22 mouse cellular contexts compared by ENCODE assay signal in genomic region chr2:134036359-134036874, GRCm38 (mm10).
DNase-seq lines count a peak whose midpoint lies in the region; ATAC-seq and TF ChIP-seq lines count a peak whose summit lies in the region.
"Had no signal": no experiment of that assay in that cellular context is flagged by ENCODE, and none has a peak within 500 bp of the region (broad histone marks: within the 10 kb centered on the region; RNA-seq: fewer than 3 reads in every experiment).

No protein-coding gene starts in this region.

- TF ChIP-seq POLR2A in lung, adult 2 months (IDR thresholded peaks at IDR 0.05; ENCODE audit: borderline replicate concordance, extremely low read depth, low read depth, low read length), result no peak

- peak; percentile 89; the same call in 1 of the 2 replicates for ATAC-seq in lung, embryonic 14.5 days (ENCODE audit: insufficient read depth)
- ATAC-seq in midbrain, embryonic 12.5 days (ENCODE audit: low FRiP score, low read depth), result peak; percentile 71
- ATAC-seq in midbrain, embryonic 15.5 days (replicated peaks), result no peak
- ATAC-seq: inflammation-experienced regulatory T-cells, adult 6 months; liver, embryonic 12.5 days had no signal

- no peaks in the 10 kb centered on the region for H3K9me3 ChIP-seq in lung, embryonic 14.5 days (ENCODE audit: low read depth, low read length)
- H3K9me3 ChIP-seq in midbrain, embryonic 12.5 days, result no peaks in the 10 kb centered on the region
- H3K9me3 ChIP-seq in midbrain, embryonic 15.5 days, result no peaks in the 10 kb centered on the region
- H3K9me3 ChIP-seq: limb, embryonic 13.5 days; liver, embryonic 12.5 days; neural tube, embryonic 12.5 days had no signal

- WGBS in lung, embryonic 14.5 days, result 36% methylated on average over 6 of the region's 6 CpGs
- 60% methylated on average over 6 of the region's 6 CpGs for whole genome bisulfite sequencing in lung, adult 2 months
- 34% methylated on average over 6 of the region's 6 CpGs for WGBS in midbrain, embryonic 12.5 days
- WGBS in midbrain, embryonic 15.5 days, result 46% methylated on average over 6 of the region's 6 CpGs

- intact Hi-C loops in gastrocnemius, adult 2 months (cut with DNase I), result no loop called here

- H3K36me3 ChIP-seq in lung, embryonic 14.5 days (ENCODE audit: insufficient read depth), result no peaks in the 10 kb centered on the region
- H3K36me3 ChIP-seq in midbrain, embryonic 12.5 days, result no peaks in the 10 kb centered on the region
- H3K36me3 ChIP-seq in midbrain, embryonic 15.5 days (replicated peaks), result no peaks in the 10 kb centered on the region
- H3K36me3 ChIP-seq: limb, embryonic 13.5 days; liver, embryonic 12.5 days; neural tube, embryonic 12.5 days had no signal

- H3K4me2 ChIP-seq in lung, embryonic 14.5 days, result no peak overlapping the region
- no peak overlapping the region for H3K4me2 ChIP-seq in midbrain, embryonic 12.5 days (replicated peaks)
- no peak overlapping the region for H3K4me2 ChIP-seq in midbrain, embryonic 15.5 days
- H3K4me2 ChIP-seq: hindbrain, embryonic 14.5 days; limb, embryonic 13.5 days; liver, embryonic 12.5 days; neural tube, embryonic 12.5 days had no signal

- H3K9ac ChIP-seq in lung, embryonic 14.5 days, result no peak overlapping the region
- H3K9ac ChIP-seq in midbrain, embryonic 12.5 days (replicated peaks), result no peak overlapping the region
- H3K9ac ChIP-seq in midbrain, embryonic 15.5 days, result no peak overlapping the region
- H3K9ac ChIP-seq: hindbrain, embryonic 14.5 days; limb, embryonic 13.5 days; liver, embryonic 12.5 days; neural tube, embryonic 12.5 days had no signal

- TF ChIP-seq CTCF in lung, embryonic 14.5 days (IDR thresholded peaks at IDR 0.05; ENCODE audit: low read depth), result no peak
- no peak for TF ChIP-seq CTCF in lung, adult 2 months (IDR thresholded peaks at IDR 0.05; ENCODE audit: insufficient read depth, low read length)
- TF ChIP-seq CTCF in gastrocnemius, adult 2 months (IDR thresholded peaks at IDR 0.05), result no peak

- H3K4me3 ChIP-seq in lung, embryonic 14.5 days (ENCODE audit: low read depth, low read length), result no peak overlapping the region
- no peak overlapping the region for H3K4me3 ChIP-seq in lung, adult 2 months (replicated peaks; ENCODE audit: extremely low read depth, low read depth, low read length)
- H3K4me3 ChIP-seq in midbrain, embryonic 12.5 days, result no peak overlapping the region
- H3K4me3 ChIP-seq in midbrain, embryonic 15.5 days, result no peak overlapping the region
- no peak overlapping the region for H3K4me3 ChIP-seq in gastrocnemius, adult 2 months
- H3K4me3 ChIP-seq: limb, embryonic 13.5 days; liver, embryonic 12.5 days; neural tube, embryonic 12.5 days had no signal

- DNase-seq in embryo, embryonic 10 days (ENCODE audit: low spot score), result peak; percentile 15
- DNase-seq in embryo, embryonic 9.5 days (ENCODE audit: extremely low spot score), result no peak
- peak; percentile 45 for DNase-seq in lung, embryonic 14.5 days
- no peak for DNase-seq in lung, adult 2 months
- no peak for DNase-seq in adrenal gland, postnatal 25 days
- no peak for DNase-seq in gastrocnemius, adult 2 months
- DNase-seq: adrenal gland, postnatal 10 days; cerebellum, adult 8-10 months; kidney, adult 2 months; layer of hippocampus, adult 9-11 months; lung, adult 18-20 months; right cerebral cortex, adult 18-20 months; right cerebral cortex, postnatal 4 days; thymus, postnatal 25 days had no signal

- H3K27me3 ChIP-seq in lung, embryonic 14.5 days (ENCODE audit: insufficient read depth, low read length), result no peaks in the 10 kb centered on the region
- H3K27me3 ChIP-seq in midbrain, embryonic 12.5 days, result no peaks in the 10 kb centered on the region
- no peaks in the 10 kb centered on the region for H3K27me3 ChIP-seq in midbrain, embryonic 15.5 days (replicated peaks)
- H3K27me3 ChIP-seq: liver, embryonic 12.5 days; neural tube, embryonic 12.5 days had no signal

- no peak overlapping the region for H3K27ac ChIP-seq in lung, embryonic 14.5 days (ENCODE audit: low read depth)
- no peak overlapping the region for H3K27ac ChIP-seq in midbrain, embryonic 12.5 days (replicated peaks)
- H3K27ac ChIP-seq in midbrain, embryonic 15.5 days, result no peak overlapping the region
- no peak overlapping the region for H3K27ac ChIP-seq in gastrocnemius, adult 2 months
- H3K27ac ChIP-seq: hindbrain, embryonic 14.5 days; kidney, postnatal 0 days; limb, embryonic 13.5 days; liver, embryonic 12.5 days; neural tube, embryonic 12.5 days had no signal

- no peaks in the 10 kb centered on the region for H3K4me1 ChIP-seq in lung, embryonic 14.5 days (ENCODE audit: insufficient read depth)
- H3K4me1 ChIP-seq in lung, adult 2 months (ENCODE audit: control insufficient read depth, insufficient read depth, low read length), result no peaks in the 10 kb centered on the region
- H3K4me1 ChIP-seq in midbrain, embryonic 12.5 days, result peaks cover 2% of the 10 kb centered on the region; the same call in 1 of the 2 replicates
- no peaks in the 10 kb centered on the region for H3K4me1 ChIP-seq in midbrain, embryonic 15.5 days
- H3K4me1 ChIP-seq: limb, embryonic 13.5 days; liver, embryonic 12.5 days; neural tube, embryonic 12.5 days had no signal

Comparison
In these comparisons a context has a peak if more than half of its experiments do, and no peak if none do; other contexts are left out.
1. DNase-seq: peak in embryo, embryonic 10 days (single experiment) and lung, embryonic 14.5 days (single experiment); none in embryo, embryonic 9.5 days (single experiment), lung, adult 2 months (single experiment), adrenal gland, postnatal 25 days (single experiment) and gastrocnemius, adult 2 months (single experiment).